ENCODE assay signal across 20 mouse cellular contexts in genomic region chr8:90414021-90414420, GRCm38 (mm10).
A peak's percentile ranks its signal among the peaks of the same experiment; 100 is the strongest.
DNase-seq lines count a peak whose midpoint lies in the region; ATAC-seq lines count a peak whose summit lies in the region.
"Had no signal": no experiment of that assay in that cellular context is flagged by ENCODE, and none has a peak within 500 bp of the region (broad histone marks: within the 10 kb centered on the region; RNA-seq: fewer than 3 reads in every experiment).

No protein-coding gene starts in this region.

- WGBS in hindbrain, embryonic 16.5 days, result 35% methylated on average over 2 of the region's 2 CpGs
- 88% methylated on average over 2 of the region's 2 CpGs for WGBS in hindbrain, embryonic 11.5 days
- WGBS in kidney, embryonic 16.5 days, result 78% methylated on average over 2 of the region's 2 CpGs

- H3K4me3 ChIP-seq in hindbrain, embryonic 16.5 days (ENCODE audit: low read length), result no peak overlapping the region
- no peak overlapping the region for H3K4me3 ChIP-seq in hindbrain, embryonic 11.5 days (ENCODE audit: low read depth, low read length)
- H3K4me3 ChIP-seq in kidney, embryonic 16.5 days (ENCODE audit: low read length), result no peak overlapping the region
- H3K4me3 ChIP-seq: heart, adult 2 months; hindbrain, embryonic 15.5 days; limb, embryonic 13.5 days had no signal

- peak; percentile 40; the same call in 1 of the 2 replicates for ATAC-seq in hindbrain, embryonic 16.5 days
- no peak for ATAC-seq in hindbrain, embryonic 11.5 days (ENCODE audit: low FRiP score)
- no peak for ATAC-seq in kidney, embryonic 16.5 days (ENCODE audit: low FRiP score, low TSS enrichment)
- ATAC-seq: CD4-positive, CD25-positive, alpha-beta regulatory T cell, adult 4 months; midbrain, embryonic 16.5 days had no signal

- H3K4me1 ChIP-seq in hindbrain, embryonic 16.5 days (ENCODE audit: control insufficient read depth, insufficient read depth, low read depth, low read length), result no peaks in the 10 kb centered on the region
- no peaks in the 10 kb centered on the region for H3K4me1 ChIP-seq in hindbrain, embryonic 11.5 days (replicated peaks; ENCODE audit: control insufficient read depth, insufficient read depth, low read length)
- H3K4me1 ChIP-seq in kidney, embryonic 16.5 days (ENCODE audit: insufficient read depth, low read length), result no peaks in the 10 kb centered on the region
- H3K4me1 ChIP-seq: hindbrain, embryonic 15.5 days; limb, embryonic 13.5 days had no signal

- H3K36me3 ChIP-seq in hindbrain, embryonic 16.5 days (ENCODE audit: control insufficient read depth, insufficient read depth, low read length), result no peaks in the 10 kb centered on the region
- no peaks in the 10 kb centered on the region for H3K36me3 ChIP-seq in hindbrain, embryonic 11.5 days (ENCODE audit: control insufficient read depth, insufficient read depth, low read length)
- no peaks in the 10 kb centered on the region for H3K36me3 ChIP-seq in kidney, embryonic 16.5 days (ENCODE audit: insufficient read depth, low read length)
- H3K36me3 ChIP-seq: G1E; hindbrain, embryonic 15.5 days; limb, embryonic 13.5 days had no signal

- no peaks in the 10 kb centered on the region for H3K27me3 ChIP-seq in hindbrain, embryonic 16.5 days (replicated peaks; ENCODE audit: control insufficient read depth, insufficient read depth, low read length)
- H3K27me3 ChIP-seq in hindbrain, embryonic 11.5 days (ENCODE audit: control insufficient read depth, insufficient read depth, low read length), result no peaks in the 10 kb centered on the region
- H3K27me3 ChIP-seq in kidney, embryonic 16.5 days (ENCODE audit: insufficient read depth, low read length), result no peaks in the 10 kb centered on the region
- H3K27me3 ChIP-seq: hindbrain, embryonic 15.5 days; limb, embryonic 13.5 days had no signal

- no peak overlapping the region for H3K27ac ChIP-seq in hindbrain, embryonic 16.5 days (ENCODE audit: low read depth, low read length)
- no peak overlapping the region for H3K27ac ChIP-seq in hindbrain, embryonic 11.5 days (ENCODE audit: low read depth, low read length)
- H3K27ac ChIP-seq in kidney, embryonic 16.5 days (ENCODE audit: low read length), result no peak overlapping the region
- H3K27ac ChIP-seq: heart, adult 2 months; hindbrain, embryonic 15.5 days; limb, embryonic 13.5 days; liver, embryonic 14.5 days had no signal

- H3K9ac ChIP-seq in hindbrain, embryonic 16.5 days (ENCODE audit: low read depth, low read length), result no peak overlapping the region
- no peak overlapping the region for H3K9ac ChIP-seq in hindbrain, embryonic 11.5 days (ENCODE audit: low read depth, low read length)
- no peak overlapping the region for H3K9ac ChIP-seq in kidney, embryonic 16.5 days (replicated peaks; ENCODE audit: low read length)
- H3K9ac ChIP-seq: hindbrain, embryonic 15.5 days; limb, embryonic 13.5 days; liver, embryonic 14.5 days had no signal

- DNase-seq in adrenal gland, postnatal 14 days, result peak; percentile 3
- no peak for DNase-seq in adrenal gland, postnatal 4 days (ENCODE audit: low spot score in 2 of 2)
- DNase-seq in hindbrain, embryonic 11.5 days (ENCODE audit: low spot score), result no peak
- peak; percentile 31 for DNase-seq in brain, adult 2 months (ENCODE audit: low read depth, low spot score)
- peak; percentile 43 for DNase-seq in cerebellum, adult 9-11 months
- no peak for DNase-seq in embryo, embryonic 9.5 days (ENCODE audit: extremely low spot score)
- DNase-seq: gastrocnemius, postnatal 10 days; heart, adult 2 months; kidney, adult 18-20 months; kidney, postnatal 25 days; right cerebral cortex, postnatal 4 days; thymus, postnatal 25 days had no signal

- H3K9me3 ChIP-seq in hindbrain, embryonic 16.5 days (ENCODE audit: control insufficient read depth, low read length), result no peaks in the 10 kb centered on the region
- no peaks in the 10 kb centered on the region for H3K9me3 ChIP-seq in hindbrain, embryonic 11.5 days (ENCODE audit: control insufficient read depth, low read length)
- H3K9me3 ChIP-seq in kidney, embryonic 16.5 days (ENCODE audit: low read length), result peaks cover 4% of the 10 kb centered on the region; the same call in 1 of the 2 replicates
- H3K9me3 ChIP-seq: hindbrain, embryonic 15.5 days; limb, embryonic 13.5 days had no signal

- H3K4me2 ChIP-seq in hindbrain, embryonic 16.5 days (ENCODE audit: low read length), result no peak overlapping the region
- no peak overlapping the region for H3K4me2 ChIP-seq in hindbrain, embryonic 11.5 days (replicated peaks; ENCODE audit: low read depth, low read length)
- H3K4me2 ChIP-seq in kidney, embryonic 16.5 days (replicated peaks; ENCODE audit: low read depth, low read length), result no peak overlapping the region
- H3K4me2 ChIP-seq: hindbrain, embryonic 15.5 days; limb, embryonic 13.5 days had no signal

Comparison
In these comparisons a context has a peak if more than half of its experiments do, and no peak if none do; other contexts are left out.
1. DNase-seq: peak in adrenal gland, postnatal 14 days (single experiment), brain, adult 2 months (single experiment) and cerebellum, adult 9-11 months (single experiment); none in adrenal gland, postnatal 4 days (0 of 2), hindbrain, embryonic 11.5 days (single experiment) and embryo, embryonic 9.5 days (single experiment).